Mouse (Mus musculus): ENCODE measurements around the gene Rad51. TPM values are rescaled to one million over a fixed set of nuclear protein-coding genes. Genes with fewer than 3 reads are reported as not detected.

Rad51 gene
- polyA plus RNA-seq, 1 experiment from 2014 or later = 10.6 TPM

DNA sequence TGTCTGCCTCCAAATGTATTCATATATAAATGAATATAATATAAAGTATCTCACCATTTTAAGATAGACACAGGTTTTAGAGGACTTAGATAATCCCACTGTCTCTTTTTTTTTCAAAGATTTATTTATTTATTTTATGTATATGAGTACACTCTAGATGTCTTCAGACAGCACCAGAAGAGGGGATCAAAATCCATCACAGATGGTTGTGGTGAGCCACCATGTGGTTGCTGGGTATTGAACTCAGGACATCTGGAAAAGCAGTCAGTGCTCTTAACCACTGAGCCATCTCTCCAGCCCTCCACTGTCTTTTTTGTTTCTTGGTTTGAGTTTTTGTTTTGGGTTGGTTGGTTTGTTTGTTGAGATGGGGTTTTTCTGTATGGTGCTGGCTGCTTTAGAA lies 45.2 kb downstream of the Rad51 start:
- no peaks in the 10 kb centered on the region for H3K27me3 ChIP-seq (replicated peaks; ENCODE audit: control insufficient read depth, insufficient read depth, low read length)
- H3K4me3 ChIP-seq (ENCODE audit: low read length) = no peak overlapping the region
- peaks cover 18% of the 10 kb centered on the region for H3K4me1 ChIP-seq (ENCODE audit: control insufficient read depth, insufficient read depth, low read depth, low read length)
- H3K27ac ChIP-seq (ENCODE audit: low read depth, low read length) = no peak overlapping the region; the same call in 1 of the 2 replicates
- H3K9me3 ChIP-seq (ENCODE audit: control insufficient read depth, low read length) = no peaks in the 10 kb centered on the region
- H3K9ac ChIP-seq (ENCODE audit: low read depth, low read length) = no peak overlapping the region
- H3K4me2 ChIP-seq (ENCODE audit: low read length) = no peak overlapping the region; the same call in 1 of the 2 replicates
- peaks cover 9% of the 10 kb centered on the region for H3K36me3 ChIP-seq (ENCODE audit: control insufficient read depth, insufficient read depth, low read length)
- no peak for ATAC-seq

DNA sequence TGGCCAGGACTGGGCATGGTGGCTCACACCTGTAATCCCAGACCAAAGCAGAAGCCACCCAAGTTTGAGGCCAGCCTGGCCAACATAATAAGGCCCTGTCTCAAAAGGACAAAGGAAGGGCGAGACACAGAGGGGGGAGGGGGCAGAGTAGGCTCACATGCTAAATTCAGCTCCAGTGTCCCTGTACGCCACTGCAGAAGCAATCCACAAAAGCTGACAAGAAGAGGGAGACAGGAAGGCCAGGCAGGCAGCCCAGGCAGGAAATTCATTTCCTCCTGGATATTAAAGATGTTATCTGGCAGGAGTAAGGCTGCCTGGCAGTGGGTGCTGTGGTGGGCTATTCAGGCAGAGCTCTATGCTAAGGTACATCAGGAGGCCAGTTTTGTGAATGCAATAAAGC lies 48.7 kb downstream of the Rad51 start:
- no peak overlapping the region for H3K27ac ChIP-seq (ENCODE audit: low read depth, low read length)
- H3K4me2 ChIP-seq (ENCODE audit: low read length) = no peak overlapping the region
- no peak overlapping the region for H3K9ac ChIP-seq (ENCODE audit: low read depth, low read length)
- no peak overlapping the region for H3K4me3 ChIP-seq (ENCODE audit: low read length)
- H3K36me3 ChIP-seq (ENCODE audit: control insufficient read depth, insufficient read depth, low read length) = no peaks in the 10 kb centered on the region
- H3K9me3 ChIP-seq (ENCODE audit: control insufficient read depth, low read length) = no peaks in the 10 kb centered on the region
- 33% methylated on average over 2 of the region's 2 CpGs for WGBS
- peaks cover 4% of the 10 kb centered on the region; the same call in 1 of the 2 replicates for H3K27me3 ChIP-seq (replicated peaks; ENCODE audit: control insufficient read depth, insufficient read depth, low read length)
- no peak for ATAC-seq
- H3K4me1 ChIP-seq (ENCODE audit: control insufficient read depth, insufficient read depth, low read depth, low read length) = peaks cover 4% of the 10 kb centered on the region; the same call in 1 of the 2 replicates

DNA sequence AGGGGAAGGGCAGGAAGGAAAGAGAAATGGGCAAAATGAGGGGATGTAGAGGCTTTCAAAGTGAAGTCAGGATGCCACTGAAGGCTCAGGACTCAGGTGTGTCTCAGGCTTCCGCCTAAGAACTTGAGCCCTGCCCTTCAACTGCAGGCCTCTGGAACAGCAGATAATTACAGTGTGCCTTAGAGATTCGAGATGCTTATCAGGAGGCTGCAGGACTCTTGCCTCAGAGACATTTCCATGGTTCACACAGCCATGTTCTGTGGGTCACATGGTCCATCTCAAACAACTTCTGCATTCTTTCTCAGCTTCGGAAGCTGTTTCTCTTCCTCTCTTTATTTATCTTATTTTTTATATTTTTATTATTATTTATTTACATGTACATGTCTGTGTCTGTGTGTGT lies 50.5 kb downstream of the Rad51 start:
- Histone ChIP-seq H3K9ac (ENCODE audit: low read depth, low read length) (no peak overlapping the region), H3K4me1 (ENCODE audit: control insufficient read depth, insufficient read depth, low read depth, low read length) (peaks cover 8% of the 10 kb centered on the region), H3K4me3 (ENCODE audit: low read length) (no peak overlapping the region), H3K36me3 (ENCODE audit: control insufficient read depth, insufficient read depth, low read length) (no peaks in the 10 kb centered on the region), H3K4me2 (ENCODE audit: low read length) (no peak overlapping the region), H3K27me3 (replicated peaks; ENCODE audit: control insufficient read depth, insufficient read depth, low read length) (peaks cover 4% of the 10 kb centered on the region), H3K9me3 (ENCODE audit: control insufficient read depth, low read length) (no peaks in the 10 kb centered on the region), H3K27ac (ENCODE audit: low read depth, low read length) (no peak overlapping the region)
- ATAC-seq = no peak
- WGBS = 60% methylated on average over 3 of the region's 3 CpGs

DNA sequence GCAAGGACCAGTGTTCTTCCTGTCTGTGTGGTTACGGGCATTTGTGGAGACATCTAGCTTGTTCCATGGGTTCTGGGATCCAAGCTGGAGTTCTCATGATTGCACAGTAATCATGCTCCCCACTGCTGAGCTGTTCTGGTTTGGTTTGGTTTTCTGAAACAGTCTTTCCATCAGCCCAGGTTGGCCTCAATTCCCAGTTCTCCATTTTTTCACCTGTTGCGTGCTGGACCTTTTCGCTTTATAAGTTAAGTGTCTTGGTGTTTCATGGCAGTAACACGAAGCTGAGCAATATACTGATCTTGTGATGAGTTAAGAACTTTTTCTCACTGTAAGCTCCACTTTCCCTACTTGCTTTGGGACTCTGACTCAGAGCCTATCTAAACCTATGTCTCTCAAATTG lies 51.4 kb downstream of the Rad51 start:
- H3K9me3 ChIP-seq (ENCODE audit: control insufficient read depth, low read length) = no peaks in the 10 kb centered on the region
- no peak overlapping the region for H3K9ac ChIP-seq (ENCODE audit: low read depth, low read length)
- H3K36me3 ChIP-seq (ENCODE audit: control insufficient read depth, insufficient read depth, low read length) = no peaks in the 10 kb centered on the region
- peaks cover 8% of the 10 kb centered on the region for H3K4me1 ChIP-seq (ENCODE audit: control insufficient read depth, insufficient read depth, low read depth, low read length)
- 90% methylated on average over 4 of the region's 4 CpGs for WGBS
- no peak overlapping the region for H3K4me3 ChIP-seq (ENCODE audit: low read length)
- H3K27ac ChIP-seq (ENCODE audit: low read depth, low read length) = no peak overlapping the region
- ATAC-seq = no peak
- H3K4me2 ChIP-seq (ENCODE audit: low read length) = no peak overlapping the region
- peaks cover 4% of the 10 kb centered on the region for H3K27me3 ChIP-seq (replicated peaks; ENCODE audit: control insufficient read depth, insufficient read depth, low read length)

DNA sequence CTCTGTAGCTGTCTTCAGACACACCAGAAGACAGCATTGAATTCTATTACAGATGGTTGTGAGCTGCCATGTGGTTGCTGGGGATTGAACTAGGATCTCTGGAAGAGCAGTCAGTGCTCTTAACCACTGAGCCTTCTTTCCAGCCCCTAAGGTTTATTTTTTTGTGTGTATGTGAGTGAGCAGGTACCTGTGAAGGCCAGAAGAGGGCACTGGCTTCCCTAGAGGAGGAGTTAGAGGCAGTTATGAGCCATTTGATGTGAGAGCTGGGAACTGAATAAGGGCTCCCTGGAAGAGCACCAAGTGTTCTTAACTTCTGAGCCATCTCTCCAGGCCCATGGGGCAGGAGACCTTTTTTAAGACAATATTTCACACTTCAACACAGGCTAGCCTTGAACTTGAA lies 52.8 kb downstream of the Rad51 start:
- Histone ChIP-seq H3K27me3 (replicated peaks; ENCODE audit: control insufficient read depth, insufficient read depth, low read length) (peaks cover 4% of the 10 kb centered on the region), H3K27ac (ENCODE audit: low read depth, low read length) (no peak overlapping the region), H3K4me3 (ENCODE audit: low read length) (no peak overlapping the region), H3K36me3 (ENCODE audit: control insufficient read depth, insufficient read depth, low read length) (no peaks in the 10 kb centered on the region), H3K9ac (ENCODE audit: low read depth, low read length) (no peak overlapping the region), H3K4me1 (ENCODE audit: control insufficient read depth, insufficient read depth, low read depth, low read length) (peaks cover 8% of the 10 kb centered on the region), H3K4me2 (ENCODE audit: low read length) (no peak overlapping the region), H3K9me3 (ENCODE audit: control insufficient read depth, low read length) (no peaks in the 10 kb centered on the region)
- ATAC-seq = no peak

DNA sequence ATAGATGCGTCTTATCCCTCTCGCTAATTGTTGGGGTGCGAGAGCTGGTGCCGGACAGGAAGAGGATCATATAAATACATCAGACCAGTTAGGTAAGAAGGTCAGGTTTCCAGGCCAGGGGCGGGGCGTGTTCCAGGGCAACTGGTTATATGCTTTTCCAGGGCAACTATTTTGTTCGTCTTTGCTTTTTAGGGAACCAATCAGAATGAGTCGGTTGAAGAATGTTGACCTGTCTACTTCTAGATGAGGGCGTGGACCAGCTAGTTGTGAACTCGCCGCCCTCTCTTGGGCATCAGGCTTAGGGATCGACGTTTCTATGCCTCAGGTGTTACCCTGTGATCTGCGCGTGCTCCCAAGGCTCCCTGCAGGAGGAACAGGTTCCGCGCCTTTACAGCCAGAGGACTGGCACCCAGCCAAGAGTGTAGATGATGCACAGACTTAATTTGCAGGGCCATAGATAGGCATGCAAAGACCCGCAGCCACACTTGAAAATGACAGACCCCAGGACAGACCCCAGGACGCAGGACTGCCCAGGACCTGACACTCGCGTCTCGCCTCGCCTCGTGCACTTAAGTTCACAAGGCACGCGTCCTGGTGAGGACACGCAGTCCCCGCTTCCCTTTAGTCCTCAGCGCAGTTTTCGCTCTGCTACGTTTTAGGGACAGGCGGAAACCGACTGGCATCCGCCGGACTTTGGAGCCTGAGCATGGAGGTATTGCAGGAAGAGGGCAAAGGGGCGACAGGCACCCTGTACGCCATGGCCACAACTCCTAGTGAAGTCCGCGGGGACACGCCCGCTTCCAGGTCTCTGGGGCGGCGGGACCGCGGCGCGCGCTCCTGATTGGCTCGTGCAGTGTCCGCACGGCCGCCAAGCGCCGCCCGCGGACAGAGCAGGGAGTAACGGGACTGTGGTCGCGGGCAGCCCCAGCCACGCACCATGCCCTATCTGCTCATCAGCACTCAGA lies 54.6 kb downstream of the Rad51 start, which contains the start of gene Gchfr:
Gchfr (plus strand) TSS at position 873 of the 965 bp plus-strand sequence.
- WGBS = under 1% methylated on average over 57 of the region's 60 CpGs
- Histone ChIP-seq H3K27ac (ENCODE audit: low read depth, low read length) (no peak within 1 kb of the TSS), H3K27me3 (replicated peaks; ENCODE audit: control insufficient read depth, insufficient read depth, low read length) (peaks cover 4% of the 10 kb centered on the region)

DNA sequence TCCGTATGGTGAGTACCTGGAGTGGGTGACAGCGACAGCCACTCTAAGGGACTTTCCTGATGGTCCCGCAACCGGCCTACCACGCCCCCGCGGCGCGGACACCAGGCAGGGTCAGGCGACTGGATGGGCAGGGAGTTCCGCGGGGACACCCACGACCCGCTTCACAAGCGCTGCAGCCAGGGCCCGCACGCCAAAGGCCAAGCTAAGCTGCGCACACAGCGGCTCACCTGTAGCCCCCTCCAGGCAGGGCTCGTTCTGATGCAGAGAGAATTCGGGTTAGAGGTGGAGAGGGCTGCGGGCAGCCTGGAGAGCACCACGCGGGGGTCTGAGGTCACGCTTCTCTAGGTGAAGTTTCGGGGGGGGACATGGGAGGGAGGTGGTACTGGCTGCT lies 55.3 kb downstream of the Rad51 start:
- Histone ChIP-seq H3K27me3 (replicated peaks; ENCODE audit: control insufficient read depth, insufficient read depth, low read length) (peaks cover 4% of the 10 kb centered on the region), H3K9ac (ENCODE audit: low read depth, low read length) (peak overlapping the region; percentile 39), H3K4me1 (ENCODE audit: control insufficient read depth, insufficient read depth, low read depth, low read length) (peaks cover 12% of the 10 kb centered on the region), H3K9me3 (ENCODE audit: control insufficient read depth, low read length) (no peaks in the 10 kb centered on the region), H3K4me3 (ENCODE audit: low read length) (peak overlapping the region; percentile 57), H3K36me3 (ENCODE audit: control insufficient read depth, insufficient read depth, low read length) (no peaks in the 10 kb centered on the region), H3K4me2 (ENCODE audit: low read length) (peak overlapping the region; percentile 98), H3K27ac (ENCODE audit: low read depth, low read length) (no peak overlapping the region)
- ATAC-seq = peak; percentile 38; the same call in 1 of the 2 replicates
- WGBS = 1% methylated on average over 26 of the region's 26 CpGs

More for the DNA sequence above, 54.6 kb downstream of the Rad51 start, which contains the start of gene Gchfr:
- peak within 1 kb of the TSS; percentile 57 for H3K4me3 ChIP-seq (ENCODE audit: low read length)
- H3K9ac ChIP-seq (ENCODE audit: low read depth, low read length) = peak within 1 kb of the TSS; percentile 39
- H3K4me2 ChIP-seq (ENCODE audit: low read length) = peak within 1 kb of the TSS; percentile 98
- peaks cover 8% of the 10 kb centered on the region for H3K4me1 ChIP-seq (ENCODE audit: control insufficient read depth, insufficient read depth, low read depth, low read length)
- H3K9me3 ChIP-seq (ENCODE audit: control insufficient read depth, low read length) = no peaks in the 10 kb centered on the region
- no peaks in the 10 kb centered on the region for H3K36me3 ChIP-seq (ENCODE audit: control insufficient read depth, insufficient read depth, low read length)
- peak; percentile 81 for ATAC-seq

DNA sequence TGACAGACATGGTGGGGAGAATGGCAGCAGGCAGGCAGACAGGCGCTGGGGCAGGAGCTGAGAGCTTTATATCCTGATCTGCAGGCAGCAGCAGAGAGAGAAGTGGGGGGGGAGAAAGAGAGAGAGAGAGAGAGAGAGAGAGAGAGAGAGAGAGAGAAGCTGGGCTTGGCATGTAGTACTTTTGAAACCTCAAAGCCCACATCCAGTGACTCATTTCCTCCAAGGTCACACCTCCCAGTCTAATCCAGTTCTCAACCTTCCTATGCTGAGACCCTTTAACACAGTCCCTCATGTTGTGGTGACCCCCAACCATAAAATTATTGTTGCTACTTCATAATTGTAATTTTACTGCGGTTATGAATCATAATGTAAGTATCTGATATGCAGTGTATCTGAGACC lies 57.7 kb downstream of the Rad51 start:
- no peak overlapping the region for H3K27ac ChIP-seq (ENCODE audit: low read depth, low read length)
- H3K4me3 ChIP-seq (ENCODE audit: low read length) = no peak overlapping the region
- 84% methylated on average over 2 of the region's 2 CpGs for WGBS
- H3K9ac ChIP-seq (ENCODE audit: low read depth, low read length) = no peak overlapping the region
- ATAC-seq = no peak
- H3K36me3 ChIP-seq (ENCODE audit: control insufficient read depth, insufficient read depth, low read length) = no peaks in the 10 kb centered on the region
- H3K4me2 ChIP-seq (ENCODE audit: low read length) = no peak overlapping the region
- H3K27me3 ChIP-seq (replicated peaks; ENCODE audit: control insufficient read depth, insufficient read depth, low read length) = no peaks in the 10 kb centered on the region; the same call in none of the 2 replicates
- peaks cover 27% of the 10 kb centered on the region for H3K4me1 ChIP-seq (ENCODE audit: control insufficient read depth, insufficient read depth, low read depth, low read length)
- no peaks in the 10 kb centered on the region for H3K9me3 ChIP-seq (ENCODE audit: control insufficient read depth, low read length)

DNA sequence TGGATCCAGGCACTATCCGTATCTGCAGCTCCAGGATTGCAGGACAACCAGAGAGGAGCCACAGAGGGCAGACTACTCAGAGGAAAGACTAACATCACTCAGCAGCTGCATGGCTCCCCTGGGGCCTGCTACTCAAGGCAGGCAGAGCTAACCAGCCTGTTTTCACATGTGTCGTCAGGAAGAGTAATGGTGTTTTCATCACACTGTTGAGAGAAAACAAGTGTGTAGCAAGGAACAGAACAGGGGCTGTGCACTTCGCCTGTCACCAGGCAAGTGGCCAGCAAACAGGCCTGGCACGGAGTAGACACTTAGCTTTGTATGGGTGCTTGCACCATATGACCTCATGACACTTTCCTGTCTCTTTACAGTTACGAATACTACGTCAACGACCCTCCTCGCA lies 59.0 kb downstream of the Rad51 start:
- H3K27ac ChIP-seq (ENCODE audit: low read depth, low read length) = no peak overlapping the region
- no peaks in the 10 kb centered on the region for H3K9me3 ChIP-seq (ENCODE audit: control insufficient read depth, low read length)
- H3K36me3 ChIP-seq (ENCODE audit: control insufficient read depth, insufficient read depth, low read length) = peaks cover 2% of the 10 kb centered on the region; the same call in 1 of the 2 replicates
- no peaks in the 10 kb centered on the region; the same call in 1 of the 2 replicates for H3K27me3 ChIP-seq (replicated peaks; ENCODE audit: control insufficient read depth, insufficient read depth, low read length)
- H3K4me2 ChIP-seq (ENCODE audit: low read length) = no peak overlapping the region
- 69% methylated on average over 8 of the region's 8 CpGs for WGBS
- no peak for ATAC-seq
- H3K4me3 ChIP-seq (ENCODE audit: low read length) = no peak overlapping the region
- peaks cover 27% of the 10 kb centered on the region for H3K4me1 ChIP-seq (ENCODE audit: control insufficient read depth, insufficient read depth, low read depth, low read length)
- no peak overlapping the region for H3K9ac ChIP-seq (ENCODE audit: low read depth, low read length)

Data from hindbrain, embryonic 16.5 days (tissue).